Mouse (Mus musculus) cortical plate, adult 2 months (tissue): Measurements from ENCODE around the gene Pdk3. TPM values are rescaled to one million over a fixed set of nuclear protein-coding genes. Genes with fewer than 3 reads are reported as not detected.

Experiments
- H3K27ac ChIP-seq: fragments of 200-500 bp; 2 replicates; pipeline ENCODE4 v1.5.1; 2012; ENCODE audit warnings: low read length, control low read depth, inconsistent platforms; ENCODE audit not compliant: insufficient read depth
- H3K4me1 ChIP-seq: fragments of 200-500 bp; 2 replicates; pipeline ENCODE4 v1.6.1; 2011; ENCODE audit warnings: low read length; ENCODE audit not compliant: control insufficient read depth, insufficient read depth
- H3K4me3 ChIP-seq: fragments of 200-500 bp; 2 replicates; pipeline ENCODE4 v1.5.1; 2011; ENCODE audit warnings: mild to moderate bottlenecking, low read length, control low read depth; ENCODE audit not compliant: insufficient read depth
- CTCF ChIP-seq: fragments of 200-500 bp; IDR thresholded peaks from 2 replicates; pipeline ENCODE4 v1.5.1; 2011; ENCODE audit warnings: mild to moderate bottlenecking, control low read depth, low read length; ENCODE audit not compliant: insufficient read depth; ENCODE audit errors: extremely low read depth
- POLR2A ChIP-seq: fragments of 200-500 bp; IDR thresholded peaks from 2 replicates; pipeline ENCODE4 v1.6.1; 2011; ENCODE audit warnings: mild to moderate bottlenecking, low read length, control low read depth; ENCODE audit not compliant: insufficient read depth; ENCODE audit errors: extremely low read depth
- polyA plus RNA-seq: library from polyadenylated mRNA; depleted of rRNA; stranded (reverse); fragments of >200 nt; gene quantifications from 2 replicates; pipeline ENCODE4 v1.2.3, GENCODE M21; 2012; rRNA removed

Pdk3 gene
- polyA plus RNA-seq = 23.2 and 25.2 TPM in 2 replicates

DNA sequence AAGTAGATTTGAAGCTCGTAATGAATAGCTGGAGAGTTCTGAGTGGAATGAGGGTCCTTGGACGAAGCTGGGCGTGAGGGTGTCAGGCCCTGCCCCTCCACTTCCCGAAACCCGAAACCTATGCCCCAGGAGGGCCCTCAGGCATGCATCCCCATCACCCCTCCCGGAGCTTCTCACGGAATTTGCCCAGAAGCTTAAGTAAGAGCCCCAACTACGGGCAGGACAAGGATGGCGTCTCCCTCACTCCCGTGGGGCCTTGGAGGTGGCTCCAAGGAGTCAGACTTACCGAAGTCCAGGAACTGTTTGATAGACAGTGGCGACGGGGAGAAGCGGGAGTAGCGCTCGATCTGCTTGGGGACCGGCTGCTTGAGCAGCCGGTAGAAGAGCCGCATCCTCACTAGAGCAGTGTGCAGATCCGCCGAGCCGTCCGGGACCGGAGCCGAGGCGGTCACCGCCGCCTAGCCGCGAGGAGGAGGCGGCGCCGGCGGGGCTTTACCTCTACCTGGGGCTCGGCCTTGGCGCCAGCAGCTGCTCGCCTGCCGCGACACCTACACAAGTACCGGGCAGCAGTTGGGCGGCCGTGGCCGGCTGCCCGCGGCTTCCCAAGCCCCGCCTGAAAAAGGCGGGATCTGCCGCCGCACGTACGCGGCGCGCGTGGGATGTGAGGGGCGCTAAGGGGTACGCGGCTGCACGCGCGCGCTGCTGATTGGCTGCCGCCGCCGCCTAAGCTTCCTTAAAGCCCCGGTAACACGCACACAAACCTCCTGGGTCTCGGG is at the start of gene Pdk3:
Gene Pdk3 (minus strand): TSS at position 641 of the 776 bp plus-strand sequence.
- no peak for TF ChIP-seq CTCF
- peak; percentile 78 for TF ChIP-seq POLR2A
- peak within 1 kb of the TSS; percentile 81 for H3K4me3 ChIP-seq
- H3K27ac ChIP-seq = peak within 1 kb of the TSS; percentile 80
- H3K4me1 ChIP-seq = 0 out of 2 replicates have a peak, but pooled peaks cover 1% of the 10 kb centered on the region

DNA sequence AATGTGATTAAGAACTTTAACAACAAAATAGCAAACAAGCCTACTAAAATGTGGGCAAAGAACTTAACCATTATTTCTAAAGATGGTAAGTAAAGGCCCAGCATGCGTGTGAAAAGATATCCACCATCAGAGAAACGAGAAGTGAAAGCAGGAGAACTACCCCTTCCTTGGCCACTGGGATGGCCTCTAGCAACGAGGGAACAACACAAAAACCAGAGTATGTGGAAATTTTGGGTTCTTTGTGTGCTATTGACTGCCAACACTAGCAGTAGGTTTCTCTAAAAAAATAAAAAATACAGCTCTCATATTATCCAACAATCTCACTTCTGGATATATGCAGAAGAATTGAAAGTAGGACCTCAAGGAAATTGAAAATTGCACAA is 45.6 kb upstream of the Pdk3 start:
- Histone ChIP-seq H3K27ac (no peak overlapping the region), H3K4me3 (no peak overlapping the region), H3K4me1 (no peaks in the 10 kb centered on the region)
- TF ChIP-seq POLR2A (no peak), CTCF (no peak)

DNA sequence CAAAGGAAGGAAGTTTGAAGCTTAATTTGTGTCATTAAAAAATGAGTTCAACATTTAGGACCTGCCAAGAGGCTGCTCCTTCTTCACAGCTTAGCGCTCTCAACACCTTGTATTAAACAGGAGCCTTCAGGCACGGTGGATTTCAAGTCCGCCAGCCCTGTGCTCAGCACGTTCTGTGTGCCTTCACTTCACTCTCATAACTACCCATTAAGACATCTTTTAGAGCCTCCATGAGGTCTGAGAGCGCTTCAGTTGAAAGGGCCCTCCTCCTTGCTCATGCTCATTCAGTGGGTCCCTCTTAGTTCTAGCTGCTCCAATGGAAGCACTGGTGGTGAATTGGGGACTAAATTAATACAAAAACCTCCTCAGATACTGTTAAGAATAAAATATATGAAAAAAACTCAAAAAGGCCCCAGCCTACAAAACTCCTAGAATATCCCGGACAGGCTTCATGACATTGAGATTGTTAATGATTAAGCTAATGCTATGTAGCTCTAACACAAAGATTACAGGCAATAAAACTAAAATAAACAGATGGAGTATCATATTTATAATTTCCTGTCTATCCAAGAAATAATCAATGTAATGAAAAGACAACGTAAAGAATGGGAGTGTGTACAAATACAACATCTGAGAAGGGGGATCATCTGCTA is 45.1 kb upstream of the Pdk3 start:
- H3K4me1 ChIP-seq = no peaks in the 10 kb centered on the region
- H3K4me3 ChIP-seq = no peak overlapping the region
- no peak overlapping the region for H3K27ac ChIP-seq
- TF ChIP-seq POLR2A (no peak), CTCF (no peak)

DNA sequence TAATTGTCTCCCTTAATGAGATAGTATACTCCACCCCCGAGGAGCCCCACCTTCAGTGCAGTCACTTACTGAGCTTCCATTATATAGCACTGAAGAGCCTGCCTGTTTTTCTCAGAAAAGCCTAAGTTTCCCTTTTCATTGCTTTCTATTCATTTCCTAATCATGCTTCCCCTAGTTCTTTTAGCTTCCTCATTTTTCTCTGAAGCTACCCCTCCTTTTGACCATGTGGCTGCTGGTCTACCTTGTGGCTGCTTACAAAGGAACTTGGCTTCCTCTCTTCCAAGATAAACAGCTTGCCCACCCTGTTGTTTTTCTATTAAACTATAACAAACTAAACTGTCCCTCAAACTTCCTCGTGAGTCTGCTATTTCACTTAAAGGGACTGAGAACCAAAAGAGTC is 31.4 kb upstream of the Pdk3 start:
- no peak overlapping the region for H3K27ac ChIP-seq
- no peak overlapping the region for H3K4me3 ChIP-seq
- TF ChIP-seq POLR2A (no peak), CTCF (no peak)
- H3K4me1 ChIP-seq = no peaks in the 10 kb centered on the region

DNA sequence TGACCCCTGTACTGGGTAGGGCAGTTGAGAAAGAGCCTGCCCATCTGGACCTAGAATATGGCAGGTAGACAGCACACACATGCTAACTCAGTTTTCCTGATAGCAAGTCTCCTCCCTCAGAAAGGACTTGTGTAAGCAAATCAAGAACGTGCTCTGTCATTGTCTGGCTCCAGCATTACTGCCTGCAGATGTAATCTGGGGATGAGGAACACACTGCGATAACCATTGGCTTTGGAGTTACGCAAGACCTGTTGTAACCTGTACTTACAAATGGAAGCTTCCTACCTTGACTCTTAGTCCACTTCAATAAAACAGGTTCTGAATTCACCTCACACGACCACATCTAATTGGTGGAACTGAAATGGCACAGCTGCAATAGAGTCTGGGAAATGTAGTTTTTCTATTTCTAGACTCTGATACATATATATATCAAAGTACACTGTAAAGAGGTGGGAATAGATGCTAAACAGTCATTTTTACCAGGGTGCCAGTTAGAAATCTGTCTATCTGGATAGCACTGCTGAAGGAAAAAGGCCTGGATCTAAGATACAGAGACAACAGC is 30.6 kb upstream of the Pdk3 start:
- Histone ChIP-seq H3K4me3 (no peak overlapping the region), H3K4me1 (no peaks in the 10 kb centered on the region), H3K27ac (no peak overlapping the region)
- TF ChIP-seq CTCF = no peak
- TF ChIP-seq POLR2A = no peak

DNA sequence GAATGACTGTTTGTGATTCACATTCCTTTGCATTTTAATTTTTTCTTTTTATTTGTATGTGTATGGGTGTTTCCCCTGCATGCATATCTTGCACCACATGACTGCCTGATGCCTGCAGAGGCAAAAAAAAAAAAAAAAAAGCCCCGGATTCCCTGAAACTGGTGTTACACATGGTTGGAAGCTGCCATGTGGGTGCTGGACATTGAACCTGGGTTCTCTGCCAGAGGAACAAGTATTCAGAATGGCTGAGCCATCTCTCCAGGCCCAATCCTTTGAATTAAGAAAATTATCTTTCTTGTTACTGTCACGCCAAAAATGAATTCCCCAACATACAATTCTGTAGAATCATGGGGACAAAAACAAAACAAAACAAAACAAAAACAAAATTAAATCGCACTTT is 25.8 kb upstream of the Pdk3 start:
- TF ChIP-seq CTCF = no peak
- TF ChIP-seq POLR2A = no peak

DNA sequence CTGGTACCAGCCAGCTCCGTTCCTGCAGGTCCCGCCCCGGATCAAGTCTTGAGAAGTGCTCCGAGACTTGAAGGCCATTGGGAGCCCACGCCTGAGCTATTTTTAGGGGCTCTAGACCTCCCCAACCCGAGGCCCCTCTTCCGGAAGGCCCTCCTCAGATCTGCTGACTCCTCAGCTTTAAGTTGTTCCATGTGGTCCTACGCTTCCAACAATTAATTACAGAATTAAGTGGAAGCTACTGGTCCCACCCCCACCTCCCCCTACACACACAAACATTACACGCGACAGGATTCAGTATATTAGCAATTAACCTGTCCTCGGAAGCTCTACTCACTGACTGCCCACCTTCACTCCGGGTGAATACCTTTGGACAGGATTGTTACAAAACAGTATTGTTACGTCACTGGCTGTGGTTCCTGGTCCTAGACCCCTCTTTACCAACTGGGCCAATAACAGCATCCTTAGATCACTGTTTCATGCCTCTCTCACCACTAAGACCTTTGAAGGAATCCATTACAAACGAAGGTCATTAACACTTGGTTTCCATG is 410 bp upstream of the Pdk3 start:
- Histone ChIP-seq H3K4me3 (peak overlapping the region; percentile 81), H3K4me1 (0 out of 2 replicates have a peak, but pooled peaks cover 1% of the 10 kb centered on the region), H3K27ac (peak overlapping the region; percentile 74)
- TF ChIP-seq POLR2A (no peak), CTCF (no peak)

More for the DNA sequence above, 25.8 kb upstream of the Pdk3 start:
- Histone ChIP-seq H3K4me3 (no peak overlapping the region), H3K4me1 (no peaks in the 10 kb centered on the region), H3K27ac (no peak overlapping the region)

DNA sequence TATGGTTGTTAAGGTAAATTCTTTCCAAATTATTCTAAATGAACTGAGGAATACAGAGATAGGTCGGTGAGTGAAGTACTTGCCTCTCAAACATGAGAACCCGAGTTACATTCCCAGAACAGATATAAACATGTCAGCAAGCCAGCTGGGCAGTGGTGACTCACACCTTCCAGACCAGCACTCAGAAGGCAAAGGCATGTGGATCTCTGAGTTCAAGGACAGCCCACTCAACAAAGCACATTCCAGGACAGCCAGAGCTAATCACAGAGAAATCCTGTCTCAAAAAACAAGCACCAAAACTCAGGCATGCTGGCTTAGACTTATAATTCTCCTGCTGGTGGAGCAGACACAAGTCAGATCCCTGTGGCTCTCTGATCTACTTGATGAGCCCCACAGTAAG is 6.2 kb downstream of the Pdk3 start:
- Histone ChIP-seq H3K4me1 (0 out of 2 replicates have a peak, but pooled peaks cover 1% of the 10 kb centered on the region), H3K27ac (no peak overlapping the region), H3K4me3 (no peak overlapping the region)
- no peak for TF ChIP-seq POLR2A
- TF ChIP-seq CTCF = no peak

DNA sequence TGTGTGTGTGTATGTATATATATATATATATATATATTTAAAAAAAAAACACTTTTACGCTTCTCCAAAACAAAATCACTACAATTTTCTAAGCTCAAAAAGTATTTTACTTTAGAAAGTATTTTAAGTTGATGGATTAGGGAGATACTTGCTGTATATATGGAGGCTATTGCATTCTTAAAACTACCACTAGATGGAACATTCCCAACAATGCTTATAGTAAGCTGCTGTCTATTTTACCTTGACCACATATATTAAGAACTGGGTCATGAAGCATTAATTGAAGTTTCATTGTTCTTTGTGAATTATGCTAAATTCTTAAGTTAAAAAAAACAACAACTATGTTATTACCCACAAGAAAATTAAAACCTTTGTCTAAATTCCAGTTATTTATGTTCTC is 24.0 kb downstream of the Pdk3 start:
- no peaks in the 10 kb centered on the region for H3K4me1 ChIP-seq
- H3K27ac ChIP-seq = no peak overlapping the region
- TF ChIP-seq CTCF (no peak), POLR2A (no peak)
- H3K4me3 ChIP-seq = no peak overlapping the region
